Mouse (Mus musculus) embryo, embryonic 11.5 days (tissue): Measurements from ENCODE around the gene Gpc1.

ENCODE experiments used
- DNase-seq: peaks from one replicate; pipeline ENCODE4 v3.0.0-alpha.2; 2012; ENCODE audit warnings: low read depth, low spot score

Gpc1 gene

DNA sequence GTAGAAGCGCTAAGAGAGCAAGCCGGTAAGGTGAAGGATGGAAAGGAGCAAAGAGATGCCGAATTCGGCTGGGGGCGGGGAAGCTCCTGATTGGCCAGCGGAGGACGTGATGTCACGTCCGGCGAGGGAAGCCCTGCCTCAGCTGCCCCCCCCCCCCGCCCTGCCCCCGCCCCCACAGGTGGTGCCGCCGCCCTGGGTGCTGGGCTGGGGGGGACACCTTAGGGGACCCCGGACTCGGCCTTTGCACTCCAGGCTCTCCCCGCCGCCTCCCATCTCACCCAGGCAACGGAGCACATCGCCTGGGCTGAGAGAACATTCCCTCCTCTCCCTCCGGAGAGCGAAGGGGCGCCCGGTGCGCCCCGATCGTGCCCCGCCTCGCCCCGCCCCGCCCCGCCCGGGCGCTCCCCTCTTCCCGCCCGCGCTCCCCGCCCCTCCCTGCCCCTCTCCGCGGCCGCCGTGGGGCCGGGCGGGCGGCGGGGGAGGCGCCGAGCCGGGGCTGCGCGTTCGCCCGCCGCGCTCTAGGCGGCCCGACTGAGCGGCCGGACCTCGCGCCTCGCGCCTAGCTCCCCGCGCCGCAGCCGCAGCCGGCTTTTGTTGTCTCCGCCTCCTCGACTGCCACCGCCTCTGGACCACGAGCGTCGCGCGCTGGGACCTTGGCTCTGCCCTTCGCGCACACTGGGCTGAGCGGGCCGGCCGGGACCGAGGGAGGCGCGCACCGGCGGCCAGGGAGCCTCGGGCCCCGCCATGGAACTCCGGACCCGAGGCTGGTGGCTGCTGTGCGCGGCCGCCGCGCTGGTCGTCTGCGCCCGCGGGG is at the start of gene Gpc1:
Gpc1 (plus strand) TSS at position 458 of the 814 bp plus-strand sequence.
- DNase-seq = peak; percentile 80

DNA sequence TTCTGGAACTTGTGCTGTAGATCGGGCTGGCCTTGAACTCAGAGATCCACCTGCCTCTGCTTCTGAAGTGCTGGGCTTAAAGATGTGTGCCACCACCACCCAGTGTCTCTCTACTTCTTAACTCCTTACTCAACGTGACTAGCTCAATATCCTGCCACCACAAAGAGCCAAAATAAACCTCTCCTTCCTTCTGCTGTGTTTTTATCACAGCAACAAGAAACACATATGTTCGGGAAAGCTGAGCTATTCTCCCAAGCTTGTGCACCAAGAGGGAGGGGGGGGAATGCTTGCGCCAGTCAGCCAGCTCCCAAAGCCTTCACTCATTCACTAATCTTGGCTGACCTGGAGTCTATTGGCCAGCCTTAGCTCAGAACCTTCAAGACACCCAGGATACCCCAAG is 49.6 kb upstream of the Gpc1 start:
- no peak for DNase-seq

DNA sequence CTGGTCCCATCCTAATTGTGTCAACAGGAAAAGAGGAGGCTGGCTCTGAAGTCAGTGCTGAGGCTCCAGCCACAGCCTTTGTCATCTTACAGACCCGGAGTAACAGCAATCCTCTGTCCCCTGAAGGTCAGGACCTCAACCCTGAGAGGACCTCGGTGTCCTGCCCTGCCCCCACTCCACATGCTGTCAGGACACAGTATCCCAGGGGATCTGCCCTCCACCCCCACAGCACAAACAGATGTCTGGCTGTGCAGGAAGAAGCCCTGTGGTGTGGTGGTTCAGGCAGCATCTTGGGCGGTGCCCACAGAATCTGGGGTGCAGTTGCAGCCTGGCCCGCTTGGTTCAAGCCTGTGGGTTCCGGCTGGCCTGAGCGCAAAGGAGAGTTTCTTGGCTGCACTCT is 48.9 kb upstream of the Gpc1 start:
- no peak for DNase-seq

DNA sequence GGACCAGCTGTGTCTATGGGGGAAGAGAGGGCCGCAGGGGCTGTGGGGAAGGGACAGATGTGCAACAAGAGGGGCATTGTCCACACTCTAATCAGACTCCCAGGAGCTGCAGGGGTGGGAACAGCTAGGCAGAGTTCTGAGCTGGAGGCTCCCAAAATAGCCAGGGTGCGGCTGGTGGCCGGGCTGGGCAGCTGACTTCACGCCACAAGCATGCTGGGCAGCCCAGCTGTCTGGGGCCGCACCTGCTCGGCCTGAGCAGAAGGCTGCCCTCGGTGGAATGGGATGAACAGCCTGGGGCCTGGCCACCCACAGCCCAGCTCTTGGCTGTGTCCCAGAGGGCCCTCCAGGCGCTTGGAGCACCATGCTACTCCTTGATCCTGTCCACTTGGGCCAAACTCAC is 44.2 kb upstream of the Gpc1 start:
- no peak for DNase-seq

DNA sequence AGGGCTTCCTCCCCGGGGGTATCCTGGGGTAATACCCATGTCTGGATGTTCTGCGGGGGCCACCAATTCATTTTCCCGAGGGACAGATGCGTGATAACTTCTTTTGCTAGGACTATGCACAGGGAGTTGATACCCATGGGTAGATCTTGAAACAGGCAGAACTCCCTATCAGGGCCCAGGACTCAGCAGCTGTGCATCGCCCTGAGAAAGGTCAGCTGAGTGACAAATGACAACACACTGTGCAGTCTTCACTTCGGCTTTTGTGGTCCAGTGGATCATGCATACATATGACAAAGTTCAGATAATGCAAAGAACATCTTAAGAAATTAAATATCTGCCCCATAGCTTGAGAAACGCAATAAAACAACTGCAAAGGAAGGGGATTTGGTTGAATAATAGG is 43.4 kb upstream of the Gpc1 start:
- no peak for DNase-seq

- no peak for DNase-seq
These were observed 40.8 kb upstream of the Gpc1 start for GRCm38 (mm10) chr1:92790628-92791027.

DNA sequence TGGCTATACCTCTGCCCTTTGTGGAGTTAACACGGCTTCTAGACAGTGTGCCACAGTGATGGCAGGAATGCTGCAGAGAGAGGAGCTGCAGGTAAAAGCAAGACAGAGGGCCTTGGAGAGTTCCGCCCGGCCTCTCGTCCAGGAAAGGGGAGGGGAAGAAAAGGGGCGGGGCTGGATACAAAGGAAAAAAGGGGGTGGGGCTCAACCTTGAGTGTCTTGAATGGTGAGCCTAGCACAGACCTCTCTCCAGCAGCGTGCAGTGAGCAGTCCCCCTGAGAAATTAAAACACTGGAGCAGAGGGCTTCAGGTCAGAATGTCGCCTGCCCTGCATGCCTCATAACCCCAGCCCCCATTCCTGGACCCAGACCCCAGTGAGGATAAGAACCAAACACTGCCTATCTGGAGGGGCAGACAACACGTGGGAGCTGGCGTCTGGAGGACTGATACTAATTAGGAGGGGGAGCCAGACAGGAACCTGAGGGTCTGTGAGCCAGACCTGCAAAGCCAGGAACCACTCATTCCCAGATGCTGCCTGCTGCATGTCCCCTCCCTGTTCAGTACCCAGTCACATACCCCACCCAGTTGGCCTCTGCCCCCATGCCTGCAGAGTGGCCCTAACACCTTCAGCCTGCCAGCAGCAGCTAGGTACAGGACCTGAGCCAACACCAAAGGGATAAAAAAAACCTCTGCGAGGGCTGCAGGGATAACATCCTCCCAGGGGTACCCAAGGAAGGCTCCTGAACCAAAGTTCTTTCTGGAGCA is 40.2 kb upstream of the Gpc1 start:
- DNase-seq = peak; percentile 58

- DNase-seq = no peak
These were observed 37.7 kb upstream of the Gpc1 start for GRCm38 (mm10) chr1:92793781-92794180.

DNA sequence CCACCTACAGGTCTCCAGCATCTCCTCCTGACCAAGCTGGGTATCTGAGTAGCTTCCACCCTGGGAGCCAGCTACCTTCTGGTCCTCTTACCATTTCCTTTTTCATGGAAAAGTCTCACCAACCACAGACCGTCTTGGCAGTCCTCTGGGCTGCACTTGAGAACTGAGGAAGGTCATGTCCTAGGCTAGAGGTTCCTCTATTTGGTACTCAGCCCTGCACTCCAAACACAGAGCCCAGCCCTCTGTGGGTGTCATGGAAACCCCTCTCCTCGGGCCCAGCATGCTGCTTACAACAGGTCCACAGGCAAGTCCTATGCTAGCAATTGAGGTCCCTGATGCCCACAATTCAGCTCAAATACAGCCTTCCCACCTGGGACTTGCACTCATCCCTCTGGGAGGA is 33.0 kb upstream of the Gpc1 start:
- DNase-seq = no peak

DNA sequence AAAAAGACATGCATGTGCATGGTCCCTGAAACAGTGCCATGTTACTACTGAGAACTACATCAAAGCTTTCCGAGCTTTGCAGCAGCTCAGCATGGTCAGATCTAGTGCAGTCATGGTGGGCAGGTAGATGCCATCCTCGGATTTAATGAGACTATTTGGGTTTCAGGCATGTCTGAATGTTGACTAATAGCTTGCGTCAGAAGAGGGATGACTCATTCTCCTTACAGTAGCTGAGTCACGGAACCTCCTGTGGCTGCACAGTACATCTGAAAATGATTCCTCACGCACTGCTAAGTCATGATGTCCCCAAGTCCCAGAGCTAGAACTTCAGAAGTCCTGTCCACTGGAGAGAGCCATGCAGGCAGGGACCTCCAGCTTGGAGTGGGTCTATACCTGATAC is 31.8 kb upstream of the Gpc1 start:
- no peak for DNase-seq

- no peak for DNase-seq
These were observed 29.1 kb upstream of the Gpc1 start for GRCm38 (mm10) chr1:92802362-92802761.

- DNase-seq = no peak
These were observed 28.1 kb upstream of the Gpc1 start for GRCm38 (mm10) chr1:92803376-92803775.

- DNase-seq = no peak
These were observed 26.3 kb upstream of the Gpc1 start for GRCm38 (mm10) chr1:92805181-92805580.

DNA sequence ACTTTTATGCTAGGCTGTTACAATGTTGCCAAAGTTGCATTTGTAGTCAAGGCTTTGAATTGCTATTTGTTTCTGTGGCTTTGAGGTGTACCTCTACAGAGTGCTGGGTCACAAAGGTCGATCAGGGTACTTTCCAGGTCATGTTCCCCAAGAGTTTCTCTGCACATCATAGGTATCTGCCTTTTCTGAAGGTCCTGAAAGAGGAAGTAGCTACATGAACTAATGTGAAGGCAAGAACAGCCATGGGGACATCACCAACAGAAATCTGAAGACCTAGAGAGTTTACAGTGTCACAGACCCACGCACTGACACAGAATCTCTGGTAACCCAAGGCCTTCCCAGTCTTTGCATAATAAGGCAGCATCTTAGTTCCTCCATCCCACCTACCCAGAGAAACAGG is 25.6 kb upstream of the Gpc1 start:
- no peak for DNase-seq

DNA sequence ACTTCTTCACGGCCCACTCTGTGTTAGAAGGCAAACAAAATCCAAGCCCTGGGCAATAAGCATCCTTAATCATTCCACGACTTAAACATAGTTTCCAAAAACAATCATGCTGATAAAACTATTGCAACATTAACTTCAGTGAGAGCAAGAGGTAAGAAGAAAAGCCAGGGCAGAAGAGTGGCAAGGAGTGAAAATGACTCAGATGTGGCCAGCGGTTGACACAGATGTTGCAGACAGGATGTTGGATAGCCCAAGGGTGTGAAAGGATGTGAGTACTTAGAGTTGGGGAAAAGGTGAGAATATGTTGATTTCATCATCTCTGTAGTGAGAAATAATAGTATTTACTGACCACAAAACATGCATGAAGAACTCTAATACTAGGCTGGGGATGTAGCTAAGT is 24.7 kb upstream of the Gpc1 start:
- no peak for DNase-seq

- DNase-seq = no peak
These were observed 21.8 kb upstream of the Gpc1 start for GRCm38 (mm10) chr1:92809621-92810020.

GRCm38 (mm10) chr1:92814319-92814718 is 17.1 kb upstream of the Gpc1 start:
- no peak for DNase-seq

DNA sequence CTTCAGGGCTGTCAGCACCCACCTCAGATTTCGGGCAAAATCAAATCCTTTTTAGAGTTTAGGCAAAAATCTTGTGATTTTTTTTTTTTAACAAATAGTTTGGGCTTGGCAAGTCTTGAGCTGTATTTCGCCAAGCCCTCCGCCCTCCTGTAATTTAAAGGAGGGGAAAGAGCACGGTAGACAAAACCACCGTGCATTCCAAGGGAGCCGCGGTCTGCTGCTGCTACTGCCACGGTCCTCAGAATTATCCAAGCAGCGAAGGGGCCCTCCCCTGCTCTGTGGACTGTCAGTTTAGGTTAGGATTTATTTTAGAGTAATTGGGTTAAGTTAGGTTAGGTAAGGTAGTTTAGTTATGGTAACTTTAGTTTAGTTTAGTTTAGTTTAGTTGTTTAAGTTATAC is 16.3 kb upstream of the Gpc1 start:
- no peak for DNase-seq

DNA sequence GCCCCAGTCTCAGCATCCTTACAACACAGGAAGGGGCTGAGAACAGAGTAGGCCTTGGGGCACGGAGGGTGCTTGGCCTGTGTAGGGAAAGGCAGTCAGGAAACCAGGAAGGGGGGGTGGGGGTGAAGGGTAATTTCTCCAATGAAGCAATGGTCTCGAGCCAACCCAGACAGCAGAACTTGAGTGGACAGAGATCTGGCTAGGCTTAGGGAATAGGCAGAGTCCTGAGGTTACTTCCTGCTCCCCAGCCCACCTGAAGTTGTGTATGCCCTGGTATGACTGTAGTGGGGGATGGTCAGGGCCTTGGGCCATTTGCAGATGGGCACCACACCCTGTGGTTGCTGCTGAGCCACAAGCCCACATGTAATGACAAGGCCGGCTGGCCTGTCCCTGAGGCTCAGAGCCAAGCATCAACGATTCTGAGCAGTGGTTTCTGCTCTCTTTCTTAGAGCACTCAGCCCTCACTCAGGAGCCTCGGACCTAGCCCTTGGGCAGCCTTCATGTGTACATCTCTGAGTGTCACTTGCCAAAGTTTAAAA is 15.6 kb upstream of the Gpc1 start:
- DNase-seq = no peak

- DNase-seq = no peak
These were observed 738 bp upstream of the Gpc1 start for GRCm38 (mm10) chr1:92830626-92831187.

- peak; percentile 73 for DNase-seq
These were observed 866 bp downstream of the Gpc1 start for GRCm38 (mm10) chr1:92832011-92833010.
